Mouse (Mus musculus) kidney, embryonic 16.5 days (tissue): Measurements from ENCODE around the gene Filip1. TPM values are rescaled to one million over a fixed set of nuclear protein-coding genes. Genes with fewer than 3 reads are reported as not detected.
A peak's percentile ranks its signal among the peaks of the same experiment; 100 is the strongest.

Experiments
- ATAC-seq: fragments of 200-750 bp; cut with Nextera tagmentation; 2 replicates; pipeline ENCODE4 v1.8.0; 2017; ENCODE audit warnings: moderate TSS enrichment; ENCODE audit not compliant: low FRiP score, low TSS enrichment
- H3K27ac ChIP-seq: fragments of 300-500 bp; sonication (generic); 2 replicates; pipeline ENCODE4 v1.5.1; 2014; ENCODE audit warnings: low read length
- H3K27me3 ChIP-seq: fragments of 300-500 bp; sonication (generic); 2 replicates; pipeline ENCODE4 v1.6.1; 2014; ENCODE audit warnings: low read length, control low read depth, mixed read lengths; ENCODE audit not compliant: insufficient read depth
- H3K36me3 ChIP-seq: fragments of 300-500 bp; sonication (generic); 2 replicates; pipeline ENCODE4 v1.6.1; 2014; ENCODE audit warnings: low read length, control low read depth, mixed read lengths; ENCODE audit not compliant: insufficient read depth
- H3K4me1 ChIP-seq: fragments of 300-500 bp; sonication (generic); 2 replicates; pipeline ENCODE4 v1.6.1; 2014; ENCODE audit warnings: low read length, control low read depth, mixed read lengths; ENCODE audit not compliant: insufficient read depth
- H3K4me2 ChIP-seq: fragments of 300-500 bp; sonication (generic); replicated peaks from 2 replicates; pipeline ENCODE4 v1.6.1; 2014; ENCODE audit warnings: low read depth, low read length
- H3K4me3 ChIP-seq: fragments of 300-500 bp; sonication (generic); 2 replicates; pipeline ENCODE4 v1.5.1; 2014; ENCODE audit warnings: mild to moderate bottlenecking, low read length
- H3K9ac ChIP-seq: fragments of 300-500 bp; sonication (generic); replicated peaks from 2 replicates; pipeline ENCODE4 v1.6.1; 2014; ENCODE audit warnings: low read length
- H3K9me3 ChIP-seq: fragments of 300-500 bp; sonication (generic); 2 replicates; pipeline ENCODE4 v1.6.1; 2016; ENCODE audit warnings: low read length, control low read depth
- WGBS: fragments of 180-500 bp; shearing (Covaris S2); extraction: QIAGEN DNeasy Blood & Tissue Kit; methylation state at CpG from one replicate; pipeline ENCODE4 v1.1.7; 2014; 5-methylcytosine and 5-hydroxymethylcytosine counted together
- polyA plus RNA-seq: library from polyadenylated mRNA; unstranded; fragments of >200 nt; fragmentation: Nextera tagmentation; extraction: Ambion mirVana; gene quantifications from 2 replicates; pipeline ENCODE4 v1.2.1, GENCODE M21; 2015

The Filip1 gene
- polyA plus RNA-seq, 1 experiment from 2014 or later = 5.2 TPM

GRCm38 (mm10) chr9:79872598-79872997, 140.1 kb downstream of the Filip1 start:
- 31% methylated on average over 2 of the region's 2 CpGs for WGBS
- H3K36me3 ChIP-seq = no peaks in the 10 kb centered on the region
- peak; percentile 52; the same call in 1 of the 2 replicates for ATAC-seq
- H3K9me3 ChIP-seq = no peaks in the 10 kb centered on the region
- H3K27me3 ChIP-seq = no peaks in the 10 kb centered on the region
- H3K27ac ChIP-seq = peak overlapping the region; percentile 57
- H3K4me1 ChIP-seq = peaks cover 13% of the 10 kb centered on the region; the same call in 1 of the 2 replicates
- no peak overlapping the region for H3K4me3 ChIP-seq
- no peak overlapping the region for H3K4me2 ChIP-seq
- H3K9ac ChIP-seq = no peak overlapping the region

DNA sequence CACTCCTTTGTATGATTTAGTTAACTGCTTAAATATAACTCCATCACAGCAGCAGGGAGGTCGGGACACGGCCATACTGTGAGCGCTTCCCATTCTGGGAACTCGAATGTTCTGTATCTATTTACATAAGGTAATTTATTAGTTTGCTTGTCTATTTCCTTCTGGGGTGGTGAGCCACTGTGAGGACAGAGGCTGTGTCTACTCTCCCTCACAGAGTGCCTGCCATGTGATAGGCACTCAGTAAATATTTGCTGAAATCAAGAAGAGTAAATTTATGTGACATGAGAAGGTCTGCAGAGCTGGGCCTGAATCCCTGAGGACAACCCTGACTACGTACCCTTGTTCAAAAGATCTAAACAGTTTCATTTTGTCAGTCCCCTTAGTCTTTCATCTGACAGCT, 143.1 kb downstream of the Filip1 start:
- 24% methylated on average over 5 of the region's 5 CpGs for WGBS
- no peak overlapping the region for H3K4me3 ChIP-seq
- H3K9ac ChIP-seq = no peak overlapping the region
- H3K27ac ChIP-seq = no peak overlapping the region
- no peaks in the 10 kb centered on the region for H3K36me3 ChIP-seq
- ATAC-seq = no peak
- no peaks in the 10 kb centered on the region for H3K27me3 ChIP-seq
- no peak overlapping the region for H3K4me2 ChIP-seq
- no peaks in the 10 kb centered on the region for H3K9me3 ChIP-seq
- peaks cover 6% of the 10 kb centered on the region; the same call in 1 of the 2 replicates for H3K4me1 ChIP-seq

GRCm38 (mm10) chr9:79865998-79866397, 146.7 kb downstream of the Filip1 start:
- H3K27ac ChIP-seq = no peak overlapping the region
- H3K4me2 ChIP-seq = no peak overlapping the region
- H3K36me3 ChIP-seq = no peaks in the 10 kb centered on the region
- ATAC-seq = peak; percentile 65; the same call in 1 of the 2 replicates
- H3K4me1 ChIP-seq = peaks cover 4% of the 10 kb centered on the region; the same call in 1 of the 2 replicates
- WGBS = 64% methylated on average over 7 of the region's 7 CpGs
- H3K9ac ChIP-seq = no peak overlapping the region
- no peak overlapping the region for H3K4me3 ChIP-seq
- H3K27me3 ChIP-seq = no peaks in the 10 kb centered on the region
- no peaks in the 10 kb centered on the region for H3K9me3 ChIP-seq

DNA sequence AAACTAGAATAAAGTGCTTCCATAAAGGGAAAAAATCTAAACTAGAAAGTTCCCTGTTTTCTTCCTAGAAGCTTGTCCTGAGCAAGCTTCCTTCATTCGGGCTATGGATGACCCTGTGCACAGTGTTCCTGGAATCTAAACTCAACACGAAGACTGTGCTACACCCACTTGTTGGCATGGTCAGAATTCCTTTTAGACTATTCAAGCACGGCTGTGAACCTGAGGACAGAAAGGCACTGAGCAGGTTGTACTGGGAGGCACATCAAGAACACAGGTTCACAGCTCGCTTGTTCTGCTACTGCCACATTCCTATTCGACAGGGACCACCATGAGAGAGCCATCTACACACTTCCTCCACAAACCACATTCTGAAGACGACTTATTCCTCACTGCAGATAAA, 150.1 kb downstream of the Filip1 start:
- Histone ChIP-seq H3K36me3 (no peaks in the 10 kb centered on the region), H3K4me3 (no peak overlapping the region), H3K27me3 (no peaks in the 10 kb centered on the region), H3K9ac (no peak overlapping the region), H3K27ac (no peak overlapping the region), H3K4me2 (no peak overlapping the region), H3K4me1 (no peaks in the 10 kb centered on the region), H3K9me3 (no peaks in the 10 kb centered on the region)
- no peak for ATAC-seq
- 71% methylated on average over 6 of the region's 6 CpGs for WGBS

DNA sequence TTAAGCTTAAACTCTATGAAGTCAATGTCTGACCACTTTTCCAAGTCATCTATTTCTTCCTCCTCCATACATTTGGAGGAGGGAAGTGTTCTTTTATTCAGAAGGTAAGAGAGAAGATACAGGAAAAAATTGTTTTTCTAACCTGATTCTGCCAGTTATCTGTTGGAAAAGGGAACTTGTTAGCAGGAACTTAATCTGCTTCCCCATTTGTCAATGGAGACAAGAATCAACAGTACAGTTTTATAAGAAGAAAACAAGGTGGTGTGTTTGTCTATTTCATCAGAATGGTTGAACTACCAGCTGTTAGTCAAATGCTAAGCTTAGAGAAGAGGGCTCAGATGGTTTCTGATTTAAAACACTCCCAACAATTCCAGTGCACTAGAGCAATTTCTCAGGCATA, 165.6 kb downstream of the Filip1 start:
- no peak overlapping the region for H3K27ac ChIP-seq
- H3K9ac ChIP-seq = no peak overlapping the region
- H3K4me1 ChIP-seq = no peaks in the 10 kb centered on the region
- no peaks in the 10 kb centered on the region for H3K36me3 ChIP-seq
- H3K4me3 ChIP-seq = no peak overlapping the region
- H3K4me2 ChIP-seq = no peak overlapping the region
- H3K27me3 ChIP-seq = no peaks in the 10 kb centered on the region
- no peaks in the 10 kb centered on the region for H3K9me3 ChIP-seq
- no peak for ATAC-seq

DNA sequence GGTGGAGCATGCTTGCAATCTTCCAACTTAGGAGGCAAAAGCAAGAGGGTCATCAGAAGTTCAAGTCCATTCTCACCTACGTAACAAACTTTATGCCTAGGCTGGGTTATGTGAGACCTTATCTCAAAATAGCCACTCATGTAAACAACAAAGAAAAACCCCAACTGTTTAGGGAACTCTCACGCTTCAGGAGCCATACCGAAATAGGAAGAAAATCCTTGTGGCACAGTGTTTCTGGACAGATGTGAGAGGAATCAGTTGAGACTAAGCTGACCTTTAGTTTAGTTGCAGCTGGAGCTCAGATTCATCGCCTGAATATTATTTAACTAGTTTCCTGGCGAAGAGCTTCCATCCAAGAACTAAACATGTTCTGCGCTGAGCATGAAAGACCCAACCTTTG, 170.0 kb downstream of the Filip1 start:
- Histone ChIP-seq H3K27ac (no peak overlapping the region), H3K9ac (no peak overlapping the region), H3K36me3 (no peaks in the 10 kb centered on the region), H3K27me3 (no peaks in the 10 kb centered on the region), H3K4me2 (no peak overlapping the region), H3K4me3 (no peak overlapping the region), H3K9me3 (no peaks in the 10 kb centered on the region), H3K4me1 (no peaks in the 10 kb centered on the region)
- no peak for ATAC-seq
- WGBS = 83% methylated on average over 6 of the region's 6 CpGs

DNA sequence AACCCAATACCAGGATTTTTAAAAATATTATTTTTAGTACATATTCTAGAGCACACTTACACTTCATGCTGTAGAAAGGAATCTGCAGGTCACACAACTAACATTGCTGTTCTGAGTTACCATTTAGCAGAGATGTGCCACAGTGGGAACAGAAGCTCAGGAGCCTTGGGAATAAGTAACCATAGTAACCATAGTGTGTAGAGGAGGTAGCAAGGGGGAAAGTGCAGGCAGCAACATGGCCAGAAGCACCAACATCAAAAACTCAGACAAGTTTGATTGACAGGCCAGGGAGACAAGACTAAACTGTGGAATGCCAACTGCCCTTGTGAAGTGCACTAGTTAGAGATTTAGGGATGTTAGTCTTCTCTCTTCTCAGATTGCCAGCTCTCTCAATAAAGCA, 170.6 kb downstream of the Filip1 start:
- Histone ChIP-seq H3K9me3 (no peaks in the 10 kb centered on the region), H3K36me3 (no peaks in the 10 kb centered on the region), H3K4me2 (no peak overlapping the region), H3K4me3 (no peak overlapping the region), H3K9ac (no peak overlapping the region), H3K27me3 (no peaks in the 10 kb centered on the region), H3K27ac (no peak overlapping the region), H3K4me1 (no peaks in the 10 kb centered on the region)
- no peak for ATAC-seq

DNA sequence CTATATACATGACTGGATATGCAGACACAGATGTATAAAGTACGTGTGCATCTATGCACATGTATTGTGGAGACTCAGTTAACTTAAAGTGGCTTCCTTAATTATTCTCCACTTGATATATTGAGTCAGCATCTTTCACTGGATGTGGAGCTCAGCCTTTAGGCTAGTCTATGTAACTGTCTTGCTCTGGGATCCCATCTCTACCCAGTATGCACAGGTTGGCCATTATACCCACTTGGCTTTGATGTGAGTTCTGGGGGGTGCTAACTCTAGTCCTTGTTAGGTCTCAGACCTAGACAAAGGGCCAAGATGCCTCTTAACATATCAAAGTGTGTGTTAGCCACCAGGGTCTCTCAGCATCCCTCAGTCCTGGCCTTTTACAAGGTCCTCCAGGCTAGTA, 181.4 kb downstream of the Filip1 start:
- Histone ChIP-seq H3K9me3 (no peaks in the 10 kb centered on the region), H3K4me3 (no peak overlapping the region), H3K27me3 (no peaks in the 10 kb centered on the region), H3K36me3 (no peaks in the 10 kb centered on the region), H3K4me1 (no peaks in the 10 kb centered on the region), H3K9ac (no peak overlapping the region), H3K4me2 (no peak overlapping the region), H3K27ac (no peak overlapping the region)
- no peak for ATAC-seq
- WGBS = 83% methylated on average over 1 of the region's 1 CpGs

DNA sequence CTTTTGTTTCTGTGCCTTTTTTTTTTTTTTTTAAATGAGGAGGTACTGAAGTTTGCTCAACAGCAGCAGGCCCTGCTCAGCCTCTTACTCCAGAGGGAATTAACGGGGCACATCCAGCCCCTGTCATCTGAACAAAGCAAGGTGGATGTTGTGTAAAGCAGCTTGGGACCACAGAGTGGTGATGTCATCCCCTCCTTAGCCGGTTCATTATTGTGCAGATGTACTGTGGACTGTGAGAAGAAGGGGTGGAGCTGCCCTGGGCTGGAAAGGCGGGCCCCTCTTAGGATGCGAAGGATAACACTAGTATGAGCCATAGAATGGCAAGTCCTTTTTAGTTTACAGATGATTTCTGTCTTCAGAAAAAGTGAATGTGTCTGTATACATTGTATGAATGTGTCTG, 181.8 kb downstream of the Filip1 start:
- no peaks in the 10 kb centered on the region for H3K36me3 ChIP-seq
- H3K4me1 ChIP-seq = no peaks in the 10 kb centered on the region
- no peak overlapping the region for H3K4me3 ChIP-seq
- H3K4me2 ChIP-seq = no peak overlapping the region
- no peaks in the 10 kb centered on the region for H3K9me3 ChIP-seq
- no peak overlapping the region for H3K9ac ChIP-seq
- H3K27ac ChIP-seq = no peak overlapping the region
- no peak for ATAC-seq
- no peaks in the 10 kb centered on the region for H3K27me3 ChIP-seq
- 34% methylated on average over 4 of the region's 4 CpGs for WGBS

DNA sequence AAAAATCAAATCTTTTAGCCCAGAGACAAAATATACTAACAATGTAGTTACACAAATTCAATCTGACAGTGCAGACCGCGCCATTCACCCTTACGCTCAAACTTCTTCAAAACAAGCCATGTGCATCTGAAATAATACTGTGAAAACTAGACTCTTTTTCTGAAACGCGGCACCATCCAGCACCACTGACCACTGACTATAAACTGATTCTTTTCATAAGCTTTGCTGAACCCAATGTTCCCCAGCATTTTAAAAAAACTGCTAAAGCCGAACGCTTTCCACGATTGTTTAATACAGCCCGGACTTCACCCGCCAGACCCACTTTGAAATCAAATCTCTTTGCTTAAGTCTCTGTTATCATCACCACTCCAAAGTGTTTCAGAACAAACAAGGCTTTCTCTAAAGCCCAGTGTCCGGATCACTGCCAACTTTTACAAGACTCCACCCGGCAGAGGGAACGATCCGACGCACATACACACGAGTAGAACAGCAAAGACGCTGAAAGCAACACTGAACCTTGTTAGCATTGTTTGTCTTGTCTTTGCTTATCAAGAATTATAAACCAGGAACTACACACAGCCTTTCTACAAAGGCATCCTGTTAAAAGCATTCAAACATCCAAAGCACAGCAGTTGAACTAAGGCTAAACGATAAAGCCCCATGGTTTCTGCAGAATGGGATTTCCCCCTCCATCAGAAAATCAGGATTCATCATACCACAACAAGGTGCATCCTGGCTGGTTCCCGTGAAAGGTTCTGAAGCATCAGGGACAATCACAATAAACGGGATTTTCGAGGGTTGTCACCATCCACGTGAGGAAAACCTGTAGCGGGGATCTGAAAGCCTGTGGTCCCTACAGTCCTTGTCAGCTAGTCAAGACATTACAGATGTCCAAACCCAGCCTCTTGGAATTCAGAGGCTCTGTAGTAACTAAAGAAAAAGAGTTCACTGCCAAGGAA, 182.5 kb downstream of the Filip1 start:
- Histone ChIP-seq H3K9me3 (no peaks in the 10 kb centered on the region), H3K27ac (no peak overlapping the region), H3K27me3 (no peaks in the 10 kb centered on the region), H3K4me1 (no peaks in the 10 kb centered on the region), H3K4me3 (no peak overlapping the region), H3K36me3 (no peaks in the 10 kb centered on the region), H3K4me2 (no peak overlapping the region), H3K9ac (no peak overlapping the region)
- 79% methylated on average over 23 of the region's 23 CpGs for WGBS
- no peak for ATAC-seq
